Mouse (Mus musculus) heart, postnatal 0 days (tissue): Measurements from ENCODE around the gene Gm49486.

Experiments used
- CTCF ChIP-seq: IDR thresholded peaks from 2 replicates; pipeline ENCODE4 v1.5.1; 2016; ENCODE audit warnings: antibody characterized with exemption, control low read depth, low read depth
- EP300 ChIP-seq: IDR thresholded peaks from 2 replicates; pipeline ENCODE4 v1.6.1; 2016; ENCODE audit warnings: antibody characterized with exemption, low read depth

GRCm38 (mm10) chr15:79213591-79213990 lies 15.6 kb upstream of the Gm49486 start:
- TF ChIP-seq CTCF (no peak), EP300 (no peak)
